Mouse (Mus musculus): Measurements from ENCODE around the gene Ctsw.

DNA sequence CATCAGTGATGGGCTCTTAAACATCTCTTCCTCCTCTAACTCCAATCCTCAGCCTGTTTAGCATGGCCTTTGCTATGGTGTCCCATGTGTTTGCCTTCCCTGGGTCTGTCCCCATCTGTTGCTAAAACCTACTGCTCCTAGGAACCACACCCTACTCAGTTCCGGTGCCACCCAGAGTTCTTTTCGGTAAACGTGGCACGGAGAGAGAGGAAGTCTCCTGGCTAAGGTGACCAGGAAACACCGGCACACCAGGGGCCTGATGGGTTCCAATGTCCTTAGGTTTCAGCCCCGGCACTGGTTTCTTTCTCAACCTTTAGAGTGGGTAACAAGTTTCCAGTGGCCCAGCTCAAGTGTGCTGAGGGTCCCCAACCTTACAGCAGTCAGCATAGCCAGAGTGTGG, 47.7 kb downstream of the Ctsw start:
- no peak for TF ChIP-seq POLR2A (IDR thresholded peaks at IDR 0.05; ENCODE audit: insufficient read depth, low read length)
- TF ChIP-seq CTCF (IDR thresholded peaks at IDR 0.05; ENCODE audit: low read depth, low read length), result no peak
- no peak for TF ChIP-seq EP300 (IDR thresholded peaks at IDR 0.05; ENCODE audit: insufficient read depth, low read depth, low read length)

All from ES-Bruce4 (cell line).